Mouse (Mus musculus) ovary, postnatal 14 days (tissue): ENCODE measurements at regions not wholly inside any gene's neighbourhood (a gene's known extent, or its start where the extent isn't known, plus 50 kb on each side); places are given as distances from the start of the nearest gene placed in this dataset.

Source experiments
- DNase-seq: peaks from one replicate; pipeline ENCODE4 v3.0.0; 2022; ENCODE audit warnings: low spot score

DNA sequence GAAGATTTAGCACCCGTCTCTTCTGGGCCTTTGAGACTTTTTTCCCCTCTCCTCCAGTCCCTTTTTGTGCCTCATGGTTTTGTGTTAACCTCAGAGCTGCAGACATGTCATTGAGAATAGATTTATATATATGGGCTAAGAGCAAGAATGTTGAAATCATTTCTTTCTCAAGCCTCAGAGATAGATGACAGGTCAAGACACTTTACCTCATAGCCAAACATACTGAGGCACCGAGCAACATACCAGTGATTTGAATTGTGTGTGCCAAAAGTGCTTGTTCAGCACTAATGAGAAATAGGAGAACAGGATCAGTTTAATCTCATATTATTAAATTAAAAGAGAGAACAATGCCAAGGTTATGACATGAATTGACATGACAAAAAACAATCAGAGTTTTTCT is 464.2 kb upstream of the Marcks start:
- DNase-seq = no peak

- DNase-seq = no peak
These were observed 451.2 kb upstream of the Marcks start for GRCm38 (mm10) chr10:37589889-37590288.

- DNase-seq = no peak
These were observed 450.3 kb upstream of the Marcks start for GRCm38 (mm10) chr10:37589009-37589408.

DNA sequence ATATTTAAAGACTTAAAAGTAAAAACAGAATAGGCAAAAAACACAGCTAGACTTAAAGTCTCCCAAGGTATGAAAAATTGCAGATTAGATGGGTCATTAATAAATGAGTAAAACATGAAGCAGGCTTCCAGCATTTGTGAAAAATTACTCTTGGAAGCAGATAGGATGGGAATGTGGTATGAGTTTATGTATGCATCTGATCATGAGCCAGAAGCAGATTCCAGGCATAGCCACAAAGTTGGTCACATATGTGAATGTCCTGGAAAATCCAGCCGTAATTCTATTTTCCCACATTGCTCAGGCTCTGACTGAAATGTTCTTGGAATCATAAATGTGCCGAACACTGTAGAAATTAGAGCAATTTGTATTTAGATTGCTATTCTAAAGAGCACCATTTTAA is 432.5 kb upstream of the Marcks start:
- DNase-seq = no peak

- no peak for DNase-seq
These were observed 423.0 kb upstream of the Marcks start for GRCm38 (mm10) chr10:37561705-37562104.

GRCm38 (mm10) chr10:37549446-37549845 is 410.7 kb upstream of the Marcks start:
- DNase-seq = no peak

GRCm38 (mm10) chr10:37540703-37541102 is 402.0 kb upstream of the Marcks start:
- no peak for DNase-seq

GRCm38 (mm10) chr10:37505966-37506615 is 367.4 kb upstream of the Marcks start:
- no peak for DNase-seq

DNA sequence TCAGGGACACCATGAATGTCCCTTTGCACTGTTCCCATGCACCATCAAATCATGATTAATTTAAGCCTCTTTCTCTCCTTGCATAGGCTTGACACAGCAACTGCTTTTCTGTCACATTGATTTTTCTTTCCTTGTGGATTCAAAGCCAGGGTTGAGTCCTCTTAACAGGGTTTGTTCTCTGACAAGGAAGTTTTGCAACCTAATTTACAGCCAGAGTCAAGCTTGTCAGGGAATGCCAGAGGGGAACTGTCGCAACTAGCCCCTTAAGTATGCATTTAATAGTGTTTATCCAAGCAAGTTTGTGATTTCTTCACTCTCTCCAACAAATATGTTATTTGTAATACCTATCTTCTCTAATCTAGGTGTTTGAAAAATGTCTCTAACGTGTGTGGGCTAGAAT is 365.7 kb upstream of the Marcks start:
- DNase-seq = no peak

DNA sequence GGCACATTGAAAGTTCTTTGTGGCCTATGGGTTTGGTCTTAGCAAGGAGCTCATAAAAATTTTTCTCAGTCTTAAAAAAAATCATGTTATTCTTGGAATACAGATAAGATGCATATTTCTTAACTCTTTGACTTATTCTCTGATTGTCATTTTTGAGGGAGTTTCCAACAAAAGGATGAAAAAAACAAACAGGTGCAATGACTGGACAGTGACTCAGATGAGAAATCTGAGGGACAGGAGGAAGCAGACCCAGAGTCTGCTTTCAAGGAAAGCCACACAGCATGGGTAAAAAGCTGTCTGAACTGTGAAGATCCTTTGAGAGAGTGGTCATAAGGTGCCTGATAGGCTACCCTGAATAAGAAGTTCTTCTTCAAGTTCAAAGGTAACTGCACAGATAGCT is 363.8 kb upstream of the Marcks start:
- DNase-seq = no peak

- no peak for DNase-seq
These were observed 362.3 kb upstream of the Marcks start for GRCm38 (mm10) chr10:37501043-37501442.

DNA sequence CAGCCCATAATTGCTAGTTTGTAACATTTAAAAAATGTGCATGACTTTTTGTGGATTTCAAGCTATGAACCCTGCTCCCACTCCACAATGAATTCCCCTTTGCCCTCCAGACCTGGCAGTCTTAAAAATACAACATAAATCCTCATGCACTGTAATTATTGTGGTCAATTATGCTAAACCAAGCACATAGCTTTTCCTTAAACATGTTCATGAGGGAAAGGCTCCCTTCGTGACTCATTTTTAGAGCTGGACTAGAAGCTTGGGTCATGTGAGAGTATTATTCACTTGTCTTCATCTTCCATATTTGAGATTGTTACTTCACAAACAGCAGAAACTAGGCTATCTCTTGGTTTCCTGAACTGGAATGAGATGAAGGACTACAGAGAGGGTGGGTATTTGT is 356.7 kb upstream of the Marcks start:
- no peak for DNase-seq

DNA sequence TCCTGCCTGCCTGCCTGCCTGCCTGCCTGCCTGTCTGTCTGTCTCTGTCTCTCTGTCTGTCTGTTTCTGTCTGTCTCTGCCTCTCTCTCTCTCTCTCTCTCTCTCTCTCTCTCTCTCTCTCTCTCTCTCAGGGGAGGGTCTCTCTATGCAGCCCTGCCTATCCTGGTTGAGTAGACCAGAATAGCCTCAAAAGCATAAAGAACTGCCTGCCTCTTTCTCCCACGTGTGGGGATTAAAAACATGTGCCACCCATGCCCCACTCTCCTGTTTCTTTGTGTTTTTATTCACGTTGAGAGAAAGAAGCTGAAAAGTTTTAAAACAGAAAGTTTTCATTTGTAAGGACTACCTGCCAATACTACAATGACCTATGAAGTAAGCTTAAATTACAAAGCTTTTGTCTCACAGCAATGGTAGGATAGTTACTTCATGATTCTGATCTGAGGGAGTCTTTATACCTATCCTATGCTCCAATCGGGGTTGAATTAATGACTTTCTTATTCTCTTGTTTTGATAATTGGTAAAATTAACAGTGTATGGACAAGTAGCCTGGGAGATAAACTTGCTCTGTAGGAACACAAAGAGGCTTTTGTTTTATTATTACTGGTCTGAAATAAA is 355.9 kb upstream of the Marcks start:
- DNase-seq = no peak

DNA sequence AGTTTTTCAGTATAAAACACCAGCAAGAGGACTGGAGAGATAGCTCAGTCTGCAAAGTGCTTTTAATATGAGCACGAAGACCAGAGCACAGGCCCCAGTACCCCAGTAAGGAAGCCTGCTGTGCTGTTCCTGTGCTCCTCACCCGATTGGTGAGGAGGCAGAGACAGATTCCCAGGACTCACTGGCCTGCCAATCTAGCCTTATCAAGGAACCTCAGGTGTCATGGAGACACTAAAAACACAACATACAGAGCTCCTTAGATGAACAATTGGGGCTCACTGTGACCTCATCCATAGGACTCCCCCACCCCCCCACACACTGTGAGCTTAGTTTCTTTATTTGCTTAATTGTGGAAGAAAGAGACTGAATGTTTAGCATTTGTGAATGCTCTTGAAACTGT is 355.4 kb upstream of the Marcks start:
- DNase-seq = no peak

- DNase-seq = no peak
These were observed 345.7 kb upstream of the Marcks start for GRCm38 (mm10) chr10:37484311-37485023.

DNA sequence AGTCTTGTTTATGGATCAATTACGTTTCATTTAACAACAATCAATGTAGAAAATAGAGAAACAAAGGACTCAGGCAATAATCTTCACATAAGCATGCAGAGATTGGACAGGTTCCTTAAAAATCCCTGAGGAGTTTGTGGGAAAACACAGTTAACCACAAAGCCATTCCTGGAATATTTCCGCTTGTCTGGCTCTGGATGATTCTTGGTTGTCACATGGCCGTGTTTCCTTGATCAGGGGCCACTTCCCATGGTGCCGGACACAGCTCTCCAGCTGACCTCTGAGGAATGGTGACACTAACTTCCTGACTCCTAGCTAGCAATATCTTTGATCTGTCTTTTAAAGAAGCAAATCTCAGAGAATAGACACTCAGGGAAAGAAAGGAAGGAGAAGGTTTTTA is 344.8 kb upstream of the Marcks start:
- no peak for DNase-seq

DNA sequence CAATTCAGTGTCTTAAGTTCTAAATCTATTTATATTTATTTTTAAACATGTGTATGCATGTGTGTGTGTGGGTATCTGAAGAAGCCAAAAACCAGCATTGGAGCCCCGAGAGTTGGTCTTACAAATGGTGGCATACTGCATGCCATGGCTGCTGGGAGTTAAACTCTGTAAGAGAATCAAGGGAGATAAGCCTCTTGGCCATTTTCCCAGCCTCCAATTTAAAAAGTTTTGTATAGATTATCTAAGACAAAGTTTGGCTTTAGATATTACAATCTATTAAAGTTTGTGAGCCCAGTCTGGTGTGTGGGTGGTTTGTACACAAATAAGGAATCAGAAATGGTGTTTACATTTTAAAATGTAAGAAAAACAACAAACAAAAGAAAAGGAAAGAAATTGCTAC is 343.2 kb upstream of the Marcks start:
- DNase-seq = no peak

- DNase-seq = no peak
These were observed 341.6 kb upstream of the Marcks start for GRCm38 (mm10) chr10:37480331-37480730.

- DNase-seq = no peak
These were observed 339.4 kb upstream of the Marcks start for GRCm38 (mm10) chr10:37478108-37478507.

GRCm38 (mm10) chr10:37473086-37473485 is 334.4 kb upstream of the Marcks start:
- no peak for DNase-seq

DNA sequence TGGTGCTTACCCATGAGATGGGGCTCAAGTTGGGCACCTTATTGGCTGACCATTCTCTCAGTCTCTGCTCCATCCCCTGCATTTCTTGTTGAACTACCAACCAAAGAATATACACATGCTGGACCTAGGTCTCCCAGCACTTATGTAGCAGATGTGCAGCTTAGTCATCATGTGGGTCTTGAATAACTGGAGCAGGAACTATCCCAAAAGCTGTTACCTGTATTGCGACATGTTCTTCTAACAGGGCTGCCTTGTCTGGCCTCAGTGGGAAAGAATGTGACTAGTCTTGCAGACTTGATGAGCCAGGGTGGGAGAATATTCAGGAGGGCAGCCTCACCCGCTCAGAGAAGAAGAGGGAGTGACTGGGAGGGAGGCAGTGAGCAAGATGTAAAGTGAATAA is 318.7 kb upstream of the Marcks start:
- no peak for DNase-seq

GRCm38 (mm10) chr10:37449894-37450293 is 311.2 kb upstream of the Marcks start:
- no peak for DNase-seq
